Mouse (Mus musculus): Measurements from ENCODE around the gene Lrrc14b.

DNA sequence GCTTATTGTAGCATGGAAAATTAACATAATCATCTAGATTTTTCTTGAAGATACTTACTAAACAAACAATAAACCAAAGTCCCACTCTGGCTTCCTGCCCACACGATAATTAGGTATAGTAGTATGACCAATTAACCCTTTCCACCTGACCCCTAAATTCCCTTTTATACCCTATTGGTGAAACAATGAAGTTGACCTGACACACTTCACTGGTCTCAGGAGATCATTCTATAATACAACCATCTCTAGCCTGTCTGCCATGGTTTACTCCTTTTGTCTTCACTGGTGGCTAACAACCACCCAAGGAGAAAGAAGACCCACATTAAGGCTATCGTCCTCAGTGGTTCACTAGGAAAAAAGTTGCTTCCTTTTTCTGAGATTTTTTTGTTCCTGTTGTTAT, 27.4 kb upstream of the Lrrc14b start:
- no peak for TF ChIP-seq CTCF (IDR thresholded peaks at IDR 0.05; ENCODE audit: control insufficient read depth, insufficient read depth, insufficient replicate concordance, low read depth, low read length)
- no peak for TF ChIP-seq POLR2A (IDR thresholded peaks at IDR 0.05; ENCODE audit: control insufficient read depth, low read depth, low read length)

All from testis, adult 2 months (tissue).